Mouse (Mus musculus) heart, postnatal 0 days (tissue): ENCODE data around the gene Sf3b3. TPM values are rescaled to one million over a fixed set of nuclear protein-coding genes. Genes with fewer than 3 reads are reported as not detected.
"Not testable (repeated sequence)": the region's sequence is repeated elsewhere in the genome, so short reads cannot be mapped to it uniquely, and the experiment has no call there.

ENCODE experiments used
- ATAC-seq: fragments of 200-750 bp; cut with Nextera tagmentation; 2 replicates; pipeline ENCODE4 v1.8.0; 2017; ENCODE audit warnings: low read depth, moderate number of reproducible peaks, moderate library complexity; ENCODE audit not compliant: insufficient read depth
- DNase-seq: peaks from one replicate; pipeline ENCODE4 v3.0.0-alpha.2; 2016; ENCODE audit warnings: low spot score
- H3K27ac ChIP-seq: fragments of 300-500 bp; sonication (generic); 2 replicates; pipeline ENCODE4 v1.5.1; 2014; ENCODE audit warnings: low read depth, mild to moderate bottlenecking
- H3K27me3 ChIP-seq: fragments of 300-500 bp; sonication (generic); 2 replicates; pipeline ENCODE4 v1.6.1; 2014; ENCODE audit warnings: low read length, mixed read lengths; ENCODE audit not compliant: control insufficient read depth, insufficient read depth
- H3K36me3 ChIP-seq: fragments of 300-500 bp; sonication (generic); replicated peaks from 2 replicates; pipeline ENCODE4 v1.6.1; 2014; ENCODE audit warnings: low read length, mixed read lengths; ENCODE audit not compliant: control insufficient read depth, insufficient read depth
- H3K4me1 ChIP-seq: fragments of 300-500 bp; sonication (generic); 2 replicates; pipeline ENCODE4 v1.6.1; 2014; ENCODE audit warnings: antibody characterized with exemption; ENCODE audit not compliant: control insufficient read depth, insufficient read depth
- H3K4me2 ChIP-seq: fragments of 300-500 bp; sonication (generic); 2 replicates; pipeline ENCODE4 v1.6.1; 2014; ENCODE audit warnings: low read depth, mild to moderate bottlenecking, low read length, moderate library complexity
- H3K4me3 ChIP-seq: fragments of 300-500 bp; sonication (generic); 2 replicates; pipeline ENCODE4 v1.5.1; 2014; ENCODE audit warnings: low read depth, low read length
- H3K9ac ChIP-seq: fragments of 300-500 bp; sonication (generic); replicated peaks from 2 replicates; pipeline ENCODE4 v1.6.1; 2014; ENCODE audit warnings: low read depth, low read length, mixed read lengths
- H3K9me3 ChIP-seq: fragments of 300-500 bp; sonication (generic); replicated peaks from 2 replicates; pipeline ENCODE4 v1.6.1; 2016; ENCODE audit warnings: low read length; ENCODE audit not compliant: control insufficient read depth
- CTCF ChIP-seq: IDR thresholded peaks from 2 replicates; pipeline ENCODE4 v1.5.1; 2016; ENCODE audit warnings: antibody characterized with exemption, control low read depth, low read depth
- EP300 ChIP-seq: IDR thresholded peaks from 2 replicates; pipeline ENCODE4 v1.6.1; 2016; ENCODE audit warnings: antibody characterized with exemption, low read depth
- WGBS: fragments of 180-500 bp; shearing (Covaris S2); extraction: QIAGEN DNeasy Blood & Tissue Kit; methylation state at CpG from one replicate; pipeline ENCODE4 v1.1.7; 2014; 5-methylcytosine and 5-hydroxymethylcytosine counted together
- polyA plus RNA-seq: library from polyadenylated mRNA; unstranded; fragments of >200 nt; fragmentation: Nextera tagmentation; extraction: Ambion mirVana; gene quantifications from 2 replicates; pipeline ENCODE4 v1.2.1, GENCODE M21; 2015
- total RNA-seq: library from RNA; depleted of rRNA; stranded (reverse); fragments of >200 nt; gene quantifications from 2 replicates; pipeline ENCODE4 v1.2.3, GENCODE M21; 2014; ENCODE audit warnings: low replicate concordance

Gene Sf3b3
- total and polyA plus RNA-seq, 2 experiments from 2014 or later = 32.9 to 47.3 TPM

DNA sequence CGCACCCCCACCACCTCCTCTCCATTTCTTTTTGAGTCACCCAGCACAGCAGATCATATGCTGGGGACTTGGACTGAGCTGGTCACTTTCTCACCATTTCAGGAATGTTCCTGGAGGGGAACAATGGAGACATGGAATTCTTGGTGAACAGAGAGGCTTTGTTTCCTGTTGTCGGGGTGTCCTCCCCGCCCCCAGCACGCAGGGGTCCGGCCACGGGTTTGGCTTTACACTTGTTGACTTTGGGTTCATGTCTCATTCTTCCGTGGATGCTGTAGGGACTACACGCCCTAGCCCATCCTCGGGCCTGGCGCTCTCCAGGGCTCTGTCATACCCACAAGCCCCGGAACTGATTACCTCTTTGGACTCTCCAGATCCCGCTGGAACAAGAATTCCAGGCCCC is 57.6 kb downstream of the Sf3b3 start:
- DNase-seq (peak; percentile 21), ATAC-seq (peak; percentile 33; the same call in 1 of the 2 replicates)
- H3K4me1 ChIP-seq = peaks cover 6% of the 10 kb centered on the region; the same call in 1 of the 2 replicates
- no peak for TF ChIP-seq CTCF
- TF ChIP-seq EP300 = no peak
- H3K9ac ChIP-seq = no peak overlapping the region
- no peaks in the 10 kb centered on the region for H3K27me3 ChIP-seq
- H3K4me3 ChIP-seq = no peak overlapping the region
- WGBS = 50% methylated on average over 12 of the region's 12 CpGs
- H3K4me2 ChIP-seq = no peak overlapping the region
- H3K9me3 ChIP-seq = no peaks in the 10 kb centered on the region
- peak overlapping the region; percentile 12 for H3K27ac ChIP-seq
- no peaks in the 10 kb centered on the region for H3K36me3 ChIP-seq

DNA sequence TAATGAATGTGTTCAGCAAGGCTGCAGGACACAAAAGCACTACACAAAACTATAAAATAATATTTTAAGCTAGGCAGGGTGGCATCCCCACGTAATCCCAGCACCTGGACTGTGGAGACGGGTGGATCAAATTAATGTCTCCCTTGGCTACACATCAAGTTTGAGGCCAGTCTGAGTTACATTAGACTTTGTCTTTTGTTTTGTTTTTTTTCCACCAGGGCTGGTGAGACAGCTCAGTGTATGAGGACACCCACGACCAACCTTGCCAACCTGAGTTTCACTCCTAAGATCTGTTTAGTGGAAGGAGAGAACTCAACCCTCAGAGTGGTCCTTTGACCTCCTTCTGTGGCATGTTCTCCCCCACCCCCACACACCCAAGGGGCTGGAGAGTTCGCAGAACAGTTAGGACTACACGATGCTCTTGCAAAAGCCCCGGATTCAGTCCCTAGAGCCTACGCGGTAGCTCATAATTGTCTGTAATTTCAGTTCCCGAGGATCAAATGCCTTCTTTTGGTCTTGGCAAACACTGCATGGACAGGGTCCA is 59.1 kb downstream of the Sf3b3 start:
- TF ChIP-seq CTCF = no peak
- no peak overlapping the region for H3K9ac ChIP-seq
- no peak overlapping the region for H3K4me2 ChIP-seq
- H3K9me3 ChIP-seq = no peaks in the 10 kb centered on the region
- H3K4me1 ChIP-seq = no peaks in the 10 kb centered on the region
- H3K27ac ChIP-seq = no peak overlapping the region
- no peaks in the 10 kb centered on the region for H3K36me3 ChIP-seq
- H3K27me3 ChIP-seq = no peaks in the 10 kb centered on the region
- 80% methylated on average over 9 of the region's 9 CpGs for WGBS
- H3K4me3 ChIP-seq = no peak overlapping the region
- ATAC-seq (no peak), DNase-seq (no peak)

GRCm38 (mm10) chr8:110786934-110787333 is 59.7 kb downstream of the Sf3b3 start:
- Histone ChIP-seq H3K4me2 (no peak overlapping the region), H3K4me1 (no peaks in the 10 kb centered on the region), H3K9ac (no peak overlapping the region), H3K27ac (no peak overlapping the region), H3K27me3 (no peaks in the 10 kb centered on the region), H3K4me3 (no peak overlapping the region), H3K36me3 (no peaks in the 10 kb centered on the region), H3K9me3 (no peaks in the 10 kb centered on the region)
- ATAC-seq (no peak), DNase-seq (peak; percentile 40)
- TF ChIP-seq CTCF (no peak), EP300 (no peak)
- 59% methylated on average over 8 of the region's 8 CpGs for WGBS

GRCm38 (mm10) chr8:110786501-110786900 is 60.1 kb downstream of the Sf3b3 start:
- not testable (repeated sequence) for ATAC-seq, H3K9ac ChIP-seq, H3K36me3 ChIP-seq, H3K4me2 ChIP-seq, H3K9me3 ChIP-seq, DNase-seq, H3K4me3 ChIP-seq, H3K27ac ChIP-seq, H3K4me1 ChIP-seq, H3K27me3 ChIP-seq
- 73% methylated on average over 7 of the region's 7 CpGs for WGBS

DNA sequence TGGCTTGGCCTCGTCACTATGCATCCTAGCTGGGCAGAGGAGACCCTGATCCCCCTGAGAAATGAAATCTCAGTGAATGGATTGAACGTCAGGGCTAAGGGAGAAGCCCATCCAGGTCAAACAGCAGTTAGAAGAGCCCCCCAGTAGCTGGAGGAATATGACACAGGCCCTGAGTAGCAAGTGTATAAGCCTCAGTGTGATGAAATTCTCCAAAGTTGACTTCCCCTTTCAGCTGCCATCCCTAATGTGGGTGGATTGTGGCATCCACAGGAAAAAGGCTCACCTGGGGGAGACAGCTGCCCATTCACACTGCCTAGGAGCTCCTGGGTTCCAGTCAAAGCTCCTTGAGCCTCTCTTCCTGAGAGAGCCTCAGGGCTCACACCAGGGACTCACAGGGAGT is 61.2 kb downstream of the Sf3b3 start:
- no peaks in the 10 kb centered on the region for H3K9me3 ChIP-seq
- no peaks in the 10 kb centered on the region for H3K4me1 ChIP-seq
- no peak overlapping the region for H3K4me2 ChIP-seq
- H3K36me3 ChIP-seq = no peaks in the 10 kb centered on the region
- H3K27ac ChIP-seq = no peak overlapping the region
- no peak for ATAC-seq
- no peaks in the 10 kb centered on the region for H3K27me3 ChIP-seq
- TF ChIP-seq EP300 (no peak), CTCF (no peak)
- H3K4me3 ChIP-seq = no peak overlapping the region
- 78% methylated on average over 2 of the region's 2 CpGs for WGBS
- DNase-seq = no peak
- H3K9ac ChIP-seq = no peak overlapping the region
